Mouse (Mus musculus) kidney, embryonic 14.5 days (tissue): ENCODE measurements at regions not wholly inside any gene's neighbourhood (a gene's known extent, or its start where the extent isn't known, plus 50 kb on each side); places are given as distances from the start of the nearest gene placed in this dataset.

ENCODE experiments used
- ATAC-seq: fragments of 200-750 bp; cut with Nextera tagmentation; 2 replicates; pipeline ENCODE4 v1.8.0; 2017; ENCODE audit warnings: moderate number of reproducible peaks, mild to moderate bottlenecking, moderate TSS enrichment, moderate library complexity; ENCODE audit not compliant: low FRiP score, low TSS enrichment
- H3K27ac ChIP-seq: fragments of 300-500 bp; sonication (generic); 2 replicates; pipeline ENCODE4 v1.5.1; 2014; ENCODE audit warnings: low read depth, mild to moderate bottlenecking, low read length, moderate library complexity, mixed read lengths
- H3K27me3 ChIP-seq: fragments of 300-500 bp; sonication (generic); 2 replicates; pipeline ENCODE4 v1.6.1; 2014; ENCODE audit warnings: mild to moderate bottlenecking, low read length; ENCODE audit not compliant: control insufficient read depth, insufficient read depth
- H3K36me3 ChIP-seq: fragments of 300-500 bp; sonication (generic); 2 replicates; pipeline ENCODE4 v1.6.1; 2014; ENCODE audit warnings: low read length, mixed read lengths; ENCODE audit not compliant: control insufficient read depth, insufficient read depth
- H3K4me1 ChIP-seq: fragments of 300-500 bp; sonication (generic); 2 replicates; pipeline ENCODE4 v1.6.1; 2014; ENCODE audit warnings: low read length, mixed read lengths; ENCODE audit not compliant: control insufficient read depth, insufficient read depth
- H3K4me2 ChIP-seq: fragments of 300-500 bp; sonication (generic); replicated peaks from 2 replicates; pipeline ENCODE4 v1.6.1; 2014; ENCODE audit warnings: low read depth, mild to moderate bottlenecking, low read length
- H3K4me3 ChIP-seq: fragments of 300-500 bp; sonication (generic); 2 replicates; pipeline ENCODE4 v1.5.1; 2014; ENCODE audit warnings: mild to moderate bottlenecking, low read length
- H3K9ac ChIP-seq: fragments of 300-500 bp; sonication (generic); 2 replicates; pipeline ENCODE4 v1.6.1; 2014; ENCODE audit warnings: low read depth, mild to moderate bottlenecking, low read length, moderate library complexity
- H3K9me3 ChIP-seq: fragments of 300-500 bp; sonication (generic); 2 replicates; pipeline ENCODE4 v1.6.1; 2016; ENCODE audit warnings: low read length; ENCODE audit not compliant: control insufficient read depth
- WGBS: fragments of 180-500 bp; shearing (Covaris S2); extraction: QIAGEN DNeasy Blood & Tissue Kit; methylation state at CpG from one replicate; pipeline ENCODE4 v1.1.7; 2014; 5-methylcytosine and 5-hydroxymethylcytosine counted together

DNA sequence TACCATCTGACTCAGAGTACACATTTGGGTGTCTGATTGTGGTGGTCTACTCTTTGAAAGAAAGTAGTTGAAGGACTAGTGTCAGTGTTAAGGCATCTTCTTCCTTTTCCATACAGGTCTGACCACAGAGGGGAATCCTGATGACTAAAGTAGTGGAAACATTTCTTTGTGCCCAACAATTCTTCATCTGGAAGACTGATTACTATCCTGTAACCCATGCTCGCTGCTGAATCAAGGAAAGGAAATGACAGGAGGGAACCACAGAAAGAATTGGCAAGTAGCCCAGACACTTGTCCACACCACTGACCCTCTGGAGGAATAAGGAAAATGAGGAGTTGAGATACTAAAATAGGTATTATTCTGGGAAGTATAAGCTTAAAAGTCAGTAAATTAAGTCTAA, 162.3 kb downstream of the 4933402N22Rik start:
- WGBS = 38% methylated on average over 1 of the region's 1 CpGs
- Histone ChIP-seq H3K9ac (no peak overlapping the region), H3K36me3 (no peaks in the 10 kb centered on the region), H3K4me1 (no peaks in the 10 kb centered on the region), H3K9me3 (no peaks in the 10 kb centered on the region), H3K4me3 (no peak overlapping the region), H3K27ac (no peak overlapping the region), H3K4me2 (no peak overlapping the region), H3K27me3 (no peaks in the 10 kb centered on the region)
- ATAC-seq = no peak

DNA sequence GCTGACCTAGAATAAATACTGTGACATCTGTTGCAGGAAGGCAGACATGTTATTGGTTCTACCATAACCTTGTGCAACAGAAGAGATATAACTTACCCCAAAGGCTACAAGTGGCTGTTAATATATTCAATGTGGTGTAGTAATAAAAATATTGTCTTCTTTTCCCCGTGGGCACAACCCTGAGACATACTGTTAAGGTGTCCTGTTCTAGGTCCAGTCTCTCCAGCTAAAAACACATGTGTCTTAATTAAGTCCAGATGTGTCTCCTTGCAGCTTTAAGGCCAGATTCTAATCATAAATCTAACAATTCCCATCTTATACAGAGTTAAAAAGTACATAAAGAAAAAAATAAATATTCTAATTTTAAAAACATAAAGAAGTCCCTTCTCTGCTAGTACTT, 175.8 kb downstream of the 4933402N22Rik start:
- no peaks in the 10 kb centered on the region for H3K27me3 ChIP-seq
- 58% methylated on average over 1 of the region's 1 CpGs for WGBS
- no peaks in the 10 kb centered on the region for H3K9me3 ChIP-seq
- no peak for ATAC-seq
- no peak overlapping the region for H3K27ac ChIP-seq
- no peak overlapping the region for H3K9ac ChIP-seq
- no peak overlapping the region for H3K4me2 ChIP-seq
- H3K4me3 ChIP-seq = no peak overlapping the region
- H3K36me3 ChIP-seq = no peaks in the 10 kb centered on the region
- H3K4me1 ChIP-seq = no peaks in the 10 kb centered on the region

DNA sequence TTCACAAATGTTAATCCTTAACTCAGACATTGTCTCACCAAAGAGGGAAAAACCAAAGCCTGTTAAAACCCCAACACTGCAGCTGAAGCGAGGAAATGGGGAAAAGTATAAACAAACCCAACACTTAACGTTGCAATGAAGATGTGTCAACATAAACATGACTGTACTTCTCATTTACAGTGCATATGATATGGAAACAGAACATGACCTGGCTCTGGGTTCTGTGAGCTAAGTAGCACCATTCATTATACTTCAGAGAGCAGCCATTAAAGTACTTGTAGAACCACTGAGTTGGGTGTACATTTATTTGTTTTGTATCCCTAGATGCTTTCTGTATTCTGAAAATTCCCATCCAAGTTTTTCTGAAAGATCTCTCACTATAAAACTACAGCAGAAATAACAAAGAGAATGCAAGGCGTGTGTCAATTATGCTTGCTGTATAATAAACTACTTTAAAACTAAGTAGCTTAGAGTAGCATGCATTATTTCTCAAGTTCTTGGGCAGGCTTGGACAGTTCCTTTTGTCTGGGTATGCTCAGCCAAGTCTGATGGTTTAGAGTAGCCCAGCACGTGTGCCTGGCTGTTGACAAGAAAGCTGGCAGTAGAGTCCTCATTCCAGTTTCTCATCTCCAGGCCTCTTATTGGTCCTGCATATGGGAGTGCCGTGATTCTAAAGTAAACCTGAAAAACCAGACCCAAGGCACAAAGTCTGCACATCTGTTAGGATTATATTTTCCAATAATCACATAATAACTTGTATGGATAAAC, 198.9 kb downstream of the 4933402N22Rik start:
- Histone ChIP-seq H3K9me3 (no peaks in the 10 kb centered on the region), H3K4me3 (no peak overlapping the region), H3K27me3 (no peaks in the 10 kb centered on the region), H3K4me2 (no peak overlapping the region), H3K27ac (no peak overlapping the region), H3K9ac (no peak overlapping the region), H3K36me3 (no peaks in the 10 kb centered on the region), H3K4me1 (no peaks in the 10 kb centered on the region)
- WGBS = 75% methylated on average over 5 of the region's 5 CpGs
- no peak for ATAC-seq

DNA sequence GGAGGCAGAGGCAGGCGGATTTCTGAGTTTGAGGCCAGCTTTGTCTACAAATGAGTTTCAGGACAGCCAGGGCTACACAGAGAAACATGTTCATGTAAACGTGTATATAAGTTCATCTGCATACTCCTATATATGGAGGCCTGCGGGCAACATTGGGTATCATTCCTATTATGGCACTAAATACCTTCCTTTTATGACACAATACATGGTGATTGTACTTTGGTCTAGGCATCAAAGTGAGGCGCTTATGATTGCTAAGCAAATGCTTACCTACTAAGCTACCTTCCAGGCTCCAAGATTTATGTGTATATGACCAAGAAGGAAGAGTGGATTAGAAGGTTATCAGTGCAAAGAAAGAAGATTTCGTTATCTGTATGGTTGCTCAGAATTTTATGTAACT, 207.1 kb downstream of the 4933402N22Rik start:
- WGBS = 91% methylated on average over 5 of the region's 5 CpGs
- no peak overlapping the region for H3K27ac ChIP-seq
- H3K4me2 ChIP-seq = no peak overlapping the region
- H3K27me3 ChIP-seq = no peaks in the 10 kb centered on the region
- no peak overlapping the region for H3K9ac ChIP-seq
- H3K36me3 ChIP-seq = no peaks in the 10 kb centered on the region
- ATAC-seq = no peak
- H3K4me3 ChIP-seq = no peak overlapping the region
- H3K4me1 ChIP-seq = no peaks in the 10 kb centered on the region
- H3K9me3 ChIP-seq = no peaks in the 10 kb centered on the region

DNA sequence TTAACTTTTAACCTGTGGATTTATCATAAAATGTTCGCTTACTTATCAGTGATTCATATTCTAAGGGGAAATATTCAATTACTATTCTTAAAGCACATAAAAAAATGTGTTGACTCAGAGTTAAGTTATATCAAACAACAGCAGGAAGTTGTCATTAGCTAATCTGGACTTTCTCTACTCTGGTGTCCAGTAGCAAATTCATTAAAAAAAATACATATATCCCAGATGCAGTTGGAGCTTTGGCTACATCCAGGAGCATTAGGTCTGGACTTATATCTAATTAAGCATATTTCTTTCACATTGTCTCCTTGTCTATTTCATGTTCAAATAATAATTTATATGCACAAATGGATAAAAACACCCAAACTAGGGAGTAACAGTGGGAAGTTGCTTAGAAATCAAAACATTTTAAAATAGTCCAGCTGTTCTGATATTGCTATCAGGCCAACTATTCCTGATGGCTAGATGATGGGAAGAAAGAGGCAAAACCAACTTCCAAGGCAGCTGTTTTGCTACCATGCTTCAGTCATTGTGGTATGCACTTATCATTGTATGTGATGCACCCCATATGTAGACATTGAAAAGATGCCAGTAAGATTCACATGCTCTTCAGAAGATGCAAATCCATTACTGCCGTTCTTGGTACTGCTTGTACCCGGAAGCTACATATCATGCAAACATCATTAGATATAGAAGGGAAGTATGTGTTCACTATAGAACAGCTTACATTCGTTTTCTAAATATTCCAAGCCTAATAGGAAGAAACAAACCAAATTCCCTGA, 209.8 kb downstream of the 4933402N22Rik start:
- no peaks in the 10 kb centered on the region for H3K4me1 ChIP-seq
- no peak; the same call in 1 of the 2 replicates for ATAC-seq
- H3K4me2 ChIP-seq = no peak overlapping the region
- H3K9ac ChIP-seq = no peak overlapping the region
- H3K36me3 ChIP-seq = no peaks in the 10 kb centered on the region
- H3K4me3 ChIP-seq = no peak overlapping the region
- no peaks in the 10 kb centered on the region for H3K27me3 ChIP-seq
- H3K27ac ChIP-seq = no peak overlapping the region
- WGBS = 77% methylated on average over 4 of the region's 4 CpGs
- no peaks in the 10 kb centered on the region for H3K9me3 ChIP-seq

DNA sequence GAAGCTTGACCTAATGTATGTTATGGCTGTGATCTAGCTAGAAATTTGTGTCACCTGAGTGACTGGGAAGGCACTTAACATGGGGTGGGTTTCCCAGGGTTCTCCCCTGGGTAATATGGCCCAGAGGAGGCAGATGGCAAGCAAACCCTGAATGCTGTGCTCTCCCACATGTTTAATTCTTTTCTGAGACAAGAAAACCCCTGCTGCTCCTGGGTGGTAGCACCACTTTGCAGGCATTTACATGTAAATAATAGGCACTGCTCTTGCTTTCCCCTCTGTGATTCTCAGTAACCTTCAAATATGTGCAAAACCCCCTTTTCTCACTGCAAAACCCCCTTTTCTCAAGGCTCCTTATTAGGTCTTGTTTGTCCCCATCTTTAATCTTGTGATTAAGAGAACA, 221.1 kb downstream of the 4933402N22Rik start:
- Histone ChIP-seq H3K9ac (no peak overlapping the region), H3K9me3 (no peaks in the 10 kb centered on the region), H3K4me3 (no peak overlapping the region), H3K36me3 (no peaks in the 10 kb centered on the region), H3K4me1 (no peaks in the 10 kb centered on the region), H3K27ac (no peak overlapping the region), H3K27me3 (no peaks in the 10 kb centered on the region), H3K4me2 (no peak overlapping the region)
- no peak for ATAC-seq

DNA sequence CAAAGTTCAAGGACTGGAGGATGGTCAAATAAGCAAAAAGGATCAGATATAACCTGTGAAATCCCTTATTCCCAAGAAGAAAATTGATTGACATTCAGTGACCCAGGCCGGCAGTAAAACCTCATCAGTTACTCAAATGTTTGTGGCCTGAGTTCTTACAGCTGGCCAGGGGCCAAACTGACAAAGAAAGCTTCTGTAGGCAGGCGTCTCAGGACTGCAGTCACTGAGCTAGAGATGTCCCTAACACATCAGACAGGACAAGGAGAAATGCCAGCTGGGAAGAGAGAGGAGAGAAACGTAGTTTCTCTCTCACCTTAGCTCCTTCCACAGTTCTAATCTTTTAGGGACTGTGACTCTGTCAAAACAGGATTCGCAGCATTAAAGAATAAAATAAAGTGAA, 229.9 kb upstream of the Sema3d start:
- Histone ChIP-seq H3K4me2 (no peak overlapping the region), H3K9me3 (no peaks in the 10 kb centered on the region), H3K36me3 (no peaks in the 10 kb centered on the region), H3K9ac (no peak overlapping the region), H3K4me1 (no peaks in the 10 kb centered on the region), H3K27ac (no peak overlapping the region), H3K27me3 (no peaks in the 10 kb centered on the region), H3K4me3 (no peak overlapping the region)
- WGBS = 38% methylated on average over 4 of the region's 4 CpGs
- no peak for ATAC-seq

DNA sequence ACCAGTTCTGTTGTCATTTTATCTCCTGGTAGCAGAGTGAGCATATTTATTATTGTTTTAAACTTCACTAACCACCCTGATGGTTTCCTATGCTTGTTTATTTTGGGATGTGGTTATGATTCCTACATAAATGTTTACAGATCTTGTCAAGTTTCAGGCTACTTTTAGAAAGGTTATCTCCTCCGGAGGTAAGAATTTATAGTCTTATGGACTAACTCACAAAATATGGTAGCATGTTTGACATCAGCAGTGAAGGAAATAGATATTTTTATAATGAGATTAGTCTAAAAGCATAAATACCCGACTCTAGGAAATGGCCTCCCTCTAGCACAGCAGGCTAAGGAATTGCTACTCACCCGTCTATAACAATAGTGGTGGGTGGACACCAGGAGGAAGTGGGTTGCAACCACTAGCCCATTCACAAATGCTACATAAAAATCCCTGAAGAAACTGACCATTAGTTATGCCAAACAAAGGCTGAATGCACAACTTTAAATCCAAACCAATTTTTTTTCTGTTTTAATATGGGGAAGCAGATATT, 228.6 kb upstream of the Sema3d start:
- Histone ChIP-seq H3K4me3 (no peak overlapping the region), H3K27ac (no peak overlapping the region), H3K27me3 (no peaks in the 10 kb centered on the region), H3K4me1 (no peaks in the 10 kb centered on the region), H3K9me3 (no peaks in the 10 kb centered on the region), H3K9ac (no peak overlapping the region), H3K36me3 (no peaks in the 10 kb centered on the region), H3K4me2 (no peak overlapping the region)
- WGBS = 44% methylated on average over 3 of the region's 3 CpGs
- ATAC-seq = peak; percentile 60; the same call in 1 of the 2 replicates

DNA sequence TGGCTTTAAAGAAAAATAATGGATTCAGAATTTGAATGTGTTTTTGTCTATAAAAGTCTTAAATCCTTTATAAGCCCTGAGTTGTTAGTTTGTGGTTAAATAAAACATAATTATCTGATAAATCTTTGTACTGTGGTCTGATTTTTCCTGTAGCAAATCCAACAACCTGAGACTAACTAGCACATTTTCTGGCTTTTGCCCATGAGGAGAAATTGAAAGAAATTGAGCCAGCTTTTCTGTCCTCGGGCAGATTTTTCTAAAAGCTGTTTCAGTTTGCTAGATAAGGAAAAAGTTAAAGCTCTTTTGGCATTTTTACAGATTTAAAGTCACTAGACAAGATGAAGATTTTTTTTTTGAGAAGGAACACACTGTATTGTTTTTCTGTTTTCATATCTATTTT, 191.5 kb upstream of the Sema3d start:
- WGBS = 68% methylated on average over 1 of the region's 1 CpGs
- ATAC-seq = no peak
- no peak overlapping the region for H3K27ac ChIP-seq

More for the DNA sequence above, 191.5 kb upstream of the Sema3d start:
- no peaks in the 10 kb centered on the region for H3K27me3 ChIP-seq
- no peak overlapping the region for H3K4me2 ChIP-seq
- H3K36me3 ChIP-seq = no peaks in the 10 kb centered on the region
- no peak overlapping the region for H3K4me3 ChIP-seq
- no peaks in the 10 kb centered on the region for H3K9me3 ChIP-seq
- no peak overlapping the region for H3K9ac ChIP-seq
- no peaks in the 10 kb centered on the region for H3K4me1 ChIP-seq
